Mouse (Mus musculus) forebrain, embryonic 13.5 days (tissue): ENCODE data around the gene Krt17. TPM values are rescaled to one million over a fixed set of nuclear protein-coding genes. Genes with fewer than 3 reads are reported as not detected.

ENCODE experiments used
- ATAC-seq: fragments of 200-750 bp; cut with Nextera tagmentation; 2 replicates; pipeline ENCODE4 v1.8.0; 2017
- H3K27ac ChIP-seq: fragments of 300-500 bp; sonication (generic); 2 replicates; pipeline ENCODE4 v1.5.1; 2015; ENCODE audit warnings: inconsistent platforms, mild to moderate bottlenecking, moderate library complexity
- H3K27me3 ChIP-seq: fragments of 300-500 bp; sonication (generic); 2 replicates; pipeline ENCODE4 v1.6.1; 2015; ENCODE audit warnings: mild to moderate bottlenecking, inconsistent platforms
- H3K36me3 ChIP-seq: fragments of 300-500 bp; sonication (generic); 2 replicates; pipeline ENCODE4 v1.6.1; 2015; ENCODE audit warnings: mild to moderate bottlenecking, inconsistent platforms; ENCODE audit not compliant: poor library complexity, severe bottlenecking
- H3K4me1 ChIP-seq: fragments of 300-500 bp; sonication (generic); 2 replicates; pipeline ENCODE4 v1.6.1; 2015; ENCODE audit warnings: inconsistent platforms
- H3K4me2 ChIP-seq: fragments of 300-500 bp; sonication (generic); 2 replicates; pipeline ENCODE4 v1.6.1; 2015; ENCODE audit warnings: inconsistent platforms, mild to moderate bottlenecking, moderate library complexity
- H3K4me3 ChIP-seq: fragments of 300-500 bp; sonication (generic); 2 replicates; pipeline ENCODE4 v1.5.1; 2015; ENCODE audit warnings: mild to moderate bottlenecking, inconsistent platforms
- H3K9ac ChIP-seq: fragments of 300-500 bp; sonication (generic); 2 replicates; pipeline ENCODE4 v1.6.1; 2015; ENCODE audit warnings: mild to moderate bottlenecking, inconsistent platforms
- H3K9me3 ChIP-seq: fragments of 300-500 bp; sonication (generic); replicated peaks from 2 replicates; pipeline ENCODE4 v1.6.1; 2016; ENCODE audit warnings: inconsistent platforms
- WGBS: fragments of 180-500 bp; shearing (Covaris S2); methylation state at CpG from one replicate; pipeline ENCODE4 v1.1.7; 2015; 5-methylcytosine and 5-hydroxymethylcytosine counted together
- polyA plus RNA-seq: library from polyadenylated mRNA; unstranded; fragments of >200 nt; fragmentation: Nextera tagmentation; extraction: Ambion mirVana; gene quantifications from 2 replicates; pipeline ENCODE4 v1.2.1, GENCODE M21; 2015

Krt17 gene
- polyA plus RNA-seq, 1 experiment from 2014 or later: 0.37 TPM

- ATAC-seq: no peak
- no peaks in the 10 kb centered on the region for H3K27me3 ChIP-seq
- 82% methylated on average over 4 of the region's 4 CpGs for WGBS
- H3K4me3 ChIP-seq: no peak overlapping the region
- no peaks in the 10 kb centered on the region for H3K36me3 ChIP-seq
- no peaks in the 10 kb centered on the region for H3K9me3 ChIP-seq
- H3K4me1 ChIP-seq: peaks cover 11% of the 10 kb centered on the region
- H3K4me2 ChIP-seq: no peak overlapping the region
- no peak overlapping the region for H3K9ac ChIP-seq
- H3K27ac ChIP-seq: no peak overlapping the region
Measured at GRCm38 (mm10) chr11:100284988-100285387, 24.2 kb upstream of the Krt17 start.

- Histone ChIP-seq H3K36me3 (no peaks in the 10 kb centered on the region), H3K27me3 (no peaks in the 10 kb centered on the region), H3K27ac (no peak overlapping the region), H3K4me1 (peaks cover 11% of the 10 kb centered on the region; the same call in 1 of the 2 replicates), H3K4me2 (no peak overlapping the region), H3K4me3 (no peak overlapping the region), H3K9ac (no peak overlapping the region), H3K9me3 (no peaks in the 10 kb centered on the region)
- peak; percentile 77 for ATAC-seq
- 25% methylated on average over 10 of the region's 10 CpGs for WGBS
Measured at GRCm38 (mm10) chr11:100282549-100282948, 21.7 kb upstream of the Krt17 start.

- Histone ChIP-seq H3K36me3 (no peaks in the 10 kb centered on the region), H3K9me3 (no peaks in the 10 kb centered on the region), H3K4me3 (no peak overlapping the region), H3K27me3 (no peaks in the 10 kb centered on the region), H3K4me2 (no peak overlapping the region), H3K4me1 (peaks cover 9% of the 10 kb centered on the region; the same call in 1 of the 2 replicates), H3K9ac (peak overlapping the region; percentile 5; the same call in 1 of the 2 replicates), H3K27ac (no peak overlapping the region)
- peak; percentile 78 for ATAC-seq
- WGBS: 20% methylated on average over 11 of the region's 11 CpGs
Measured at GRCm38 (mm10) chr11:100281596-100282544, 21.0 kb upstream of the Krt17 start.

DNA sequence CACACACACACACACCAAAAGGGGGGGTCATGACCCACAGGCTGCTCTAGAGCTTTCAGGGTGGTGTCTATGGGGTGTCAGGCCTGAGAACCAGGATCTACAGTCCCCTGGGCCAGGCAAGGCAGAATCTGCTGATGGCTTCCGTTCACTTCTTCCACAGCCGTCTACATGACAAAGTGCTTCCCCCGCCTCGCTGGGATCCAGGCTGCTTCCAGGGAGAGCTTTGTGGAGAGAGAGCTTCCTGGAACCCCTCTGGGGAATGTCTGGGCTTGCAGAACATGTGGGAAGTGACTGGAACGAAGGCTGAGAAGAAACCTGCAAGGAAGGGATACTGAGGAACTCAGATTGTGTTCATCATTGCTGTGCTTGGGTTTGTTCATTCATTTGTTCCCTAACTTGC is 17.9 kb upstream of the Krt17 start:
- Histone ChIP-seq H3K4me3 (no peak overlapping the region), H3K9me3 (no peaks in the 10 kb centered on the region), H3K4me1 (peaks cover 11% of the 10 kb centered on the region; the same call in 1 of the 2 replicates), H3K9ac (no peak overlapping the region), H3K36me3 (no peaks in the 10 kb centered on the region), H3K27me3 (no peaks in the 10 kb centered on the region), H3K4me2 (no peak overlapping the region), H3K27ac (no peak overlapping the region)
- WGBS: 68% methylated on average over 5 of the region's 5 CpGs
- no peak for ATAC-seq

DNA sequence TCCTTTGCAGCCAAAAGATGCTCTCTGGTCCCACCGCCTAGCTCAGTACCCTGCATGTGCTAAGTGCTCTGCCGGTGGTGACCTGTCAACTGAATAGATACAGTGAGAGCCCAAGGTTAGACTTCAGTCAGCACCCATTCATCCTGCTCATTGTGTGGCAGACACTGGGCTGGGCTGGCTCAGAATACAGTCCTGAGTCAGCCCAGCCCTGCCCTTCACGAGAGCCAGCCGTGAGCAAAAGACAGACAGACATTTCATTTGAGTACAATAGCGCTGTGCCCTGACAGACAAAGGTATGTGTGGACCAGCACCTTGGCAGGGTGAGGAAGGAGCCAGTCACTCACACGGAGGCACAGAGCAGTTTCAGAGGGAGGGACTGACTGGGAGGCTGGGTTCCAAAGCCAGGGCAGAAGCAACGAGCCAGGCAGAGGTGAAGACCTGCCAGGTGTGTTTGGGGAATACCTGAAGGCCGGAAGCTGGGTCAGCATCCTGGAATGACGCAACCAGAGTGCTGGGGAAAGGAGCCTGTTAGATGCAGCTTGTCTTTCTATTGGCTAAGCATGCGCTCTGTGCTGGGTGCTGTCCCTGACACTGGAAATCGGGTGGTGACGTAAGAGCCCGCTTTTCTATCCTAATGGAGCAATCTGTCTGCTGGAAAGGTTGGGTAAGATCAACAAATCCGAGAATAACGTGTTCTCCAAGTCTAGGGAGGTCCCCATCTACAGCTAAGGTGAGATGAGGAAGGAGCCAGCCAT is 17.1 kb upstream of the Krt17 start:
- Histone ChIP-seq H3K27me3 (no peaks in the 10 kb centered on the region), H3K9ac (no peak overlapping the region), H3K4me3 (no peak overlapping the region), H3K4me1 (peaks cover 11% of the 10 kb centered on the region; the same call in 1 of the 2 replicates), H3K9me3 (no peaks in the 10 kb centered on the region), H3K36me3 (no peaks in the 10 kb centered on the region), H3K27ac (no peak overlapping the region), H3K4me2 (no peak overlapping the region)
- WGBS: 73% methylated on average over 15 of the region's 15 CpGs
- ATAC-seq: no peak

DNA sequence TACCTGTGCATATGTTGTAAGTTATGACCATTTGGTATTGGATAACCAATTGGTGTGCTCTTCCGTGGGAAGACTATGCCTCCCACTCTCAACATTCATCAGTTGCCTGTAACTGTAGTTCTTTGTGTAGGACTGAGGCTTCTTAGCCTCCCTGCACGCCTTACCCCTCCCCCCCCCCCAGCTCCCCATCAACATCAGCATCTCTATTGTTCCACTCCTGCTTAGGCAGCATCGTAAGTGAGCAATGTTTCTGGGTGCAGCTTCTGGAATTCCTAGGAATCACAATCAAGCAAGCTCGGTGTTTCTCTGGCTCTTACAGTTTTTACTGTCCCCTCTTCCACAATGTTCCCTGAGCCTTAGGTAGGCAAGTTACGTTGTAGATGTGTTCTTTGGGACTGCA is 14.6 kb upstream of the Krt17 start:
- no peak for ATAC-seq
- H3K9me3 ChIP-seq: no peaks in the 10 kb centered on the region
- H3K4me3 ChIP-seq: no peak overlapping the region
- no peak overlapping the region for H3K4me2 ChIP-seq
- H3K4me1 ChIP-seq: peaks cover 6% of the 10 kb centered on the region; the same call in 1 of the 2 replicates
- WGBS: 37% methylated on average over 5 of the region's 5 CpGs
- H3K9ac ChIP-seq: no peak overlapping the region
- H3K27ac ChIP-seq: no peak overlapping the region
- H3K36me3 ChIP-seq: no peaks in the 10 kb centered on the region
- no peaks in the 10 kb centered on the region for H3K27me3 ChIP-seq

GRCm38 (mm10) chr11:100274719-100275118 is 13.9 kb upstream of the Krt17 start:
- no peaks in the 10 kb centered on the region for H3K27me3 ChIP-seq
- H3K36me3 ChIP-seq: no peaks in the 10 kb centered on the region
- ATAC-seq: no peak
- H3K4me2 ChIP-seq: no peak overlapping the region
- H3K4me3 ChIP-seq: no peak overlapping the region
- H3K27ac ChIP-seq: no peak overlapping the region
- H3K9ac ChIP-seq: no peak overlapping the region
- no peaks in the 10 kb centered on the region for H3K9me3 ChIP-seq
- peaks cover 6% of the 10 kb centered on the region; the same call in 1 of the 2 replicates for H3K4me1 ChIP-seq
- 71% methylated on average over 7 of the region's 7 CpGs for WGBS

GRCm38 (mm10) chr11:100271878-100272277 is 11.0 kb upstream of the Krt17 start:
- Histone ChIP-seq H3K4me2 (no peak overlapping the region), H3K4me1 (peaks cover 6% of the 10 kb centered on the region; the same call in 1 of the 2 replicates), H3K4me3 (no peak overlapping the region), H3K36me3 (no peaks in the 10 kb centered on the region), H3K9ac (no peak overlapping the region), H3K27ac (no peak overlapping the region), H3K9me3 (no peaks in the 10 kb centered on the region), H3K27me3 (0 out of 2 replicates have a peak, but pooled peaks cover 4% of the 10 kb centered on the region)
- WGBS: 86% methylated on average over 1 of the region's 1 CpGs
- no peak for ATAC-seq

GRCm38 (mm10) chr11:100269821-100270332 is 9.0 kb upstream of the Krt17 start, which contains the start of gene Krt42:
Krt42 (minus strand) TSS chr11:100269871.
- H3K27ac ChIP-seq: no peak within 1 kb of the TSS
- 85% methylated on average over 7 of the region's 7 CpGs for WGBS
- no peak within 1 kb of the TSS for H3K9ac ChIP-seq
- no peaks in the 10 kb centered on the region for H3K4me1 ChIP-seq
- H3K27me3 ChIP-seq: 0 out of 2 replicates have a peak, but pooled peaks cover 4% of the 10 kb centered on the region
- no peaks in the 10 kb centered on the region for H3K36me3 ChIP-seq
- ATAC-seq: no peak
- H3K4me2 ChIP-seq: no peak within 1 kb of the TSS
- no peaks in the 10 kb centered on the region for H3K9me3 ChIP-seq
- H3K4me3 ChIP-seq: no peak within 1 kb of the TSS

DNA sequence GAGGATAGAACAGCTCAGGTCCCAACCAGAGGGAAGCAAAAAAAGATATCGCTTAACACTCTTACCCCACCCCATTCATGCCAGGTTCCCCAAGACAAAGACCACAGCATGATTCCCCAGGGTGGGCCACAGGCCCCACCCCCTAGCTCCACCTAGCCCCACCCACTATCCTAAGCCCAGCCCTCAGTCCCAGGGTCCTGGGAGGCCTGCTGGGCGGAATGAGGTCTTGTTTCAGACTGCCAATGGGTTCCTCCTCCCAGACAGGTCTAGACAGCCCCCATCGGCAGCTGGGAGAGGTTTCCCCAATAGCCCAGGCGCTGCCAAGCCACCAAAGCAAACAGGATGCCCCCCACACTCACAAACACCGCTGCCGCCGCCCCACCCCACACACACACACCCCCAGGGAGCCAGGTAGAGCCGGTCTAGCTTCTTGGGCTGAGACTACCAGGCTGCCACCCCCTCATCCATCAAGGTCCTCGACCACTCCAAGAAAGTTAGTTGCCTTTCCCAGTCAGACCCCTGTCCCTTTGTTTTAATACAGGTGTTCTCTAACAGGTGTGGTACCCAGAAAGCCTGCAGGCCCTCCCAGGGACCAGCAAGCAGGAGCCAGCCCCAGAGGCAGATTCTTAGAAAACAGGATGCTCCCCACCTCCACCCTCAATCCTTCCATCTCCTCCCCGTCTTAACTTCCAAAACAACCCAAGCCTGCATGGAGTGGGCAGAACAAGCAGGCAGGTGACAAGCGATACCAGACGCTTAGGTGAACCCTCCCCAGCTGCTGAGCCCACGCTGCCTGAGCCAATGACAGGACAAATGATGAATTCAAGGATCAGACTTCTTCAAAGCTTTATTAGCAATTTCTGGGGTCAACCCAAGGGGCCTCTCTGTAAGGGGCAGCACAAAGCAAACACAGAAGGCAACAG is 1.5 kb upstream of the Krt17 start:
- Histone ChIP-seq H3K27me3 (0 out of 2 replicates have a peak, but pooled peaks cover 7% of the 10 kb centered on the region), H3K9ac (no peak overlapping the region), H3K36me3 (no peaks in the 10 kb centered on the region), H3K4me3 (no peak overlapping the region), H3K4me2 (no peak overlapping the region), H3K9me3 (no peaks in the 10 kb centered on the region), H3K4me1 (peaks cover 4% of the 10 kb centered on the region; the same call in 1 of the 2 replicates), H3K27ac (no peak overlapping the region)
- no peak for ATAC-seq
- WGBS: 33% methylated on average over 13 of the region's 13 CpGs

GRCm38 (mm10) chr11:100261235-100261605 is 391 bp upstream of the Krt17 start:
- Histone ChIP-seq H3K4me1 (peaks cover 4% of the 10 kb centered on the region; the same call in 1 of the 2 replicates), H3K36me3 (no peaks in the 10 kb centered on the region)
- 90% methylated on average over 9 of the region's 9 CpGs for WGBS

More at GRCm38 (mm10) chr11:100261235-100261605, 391 bp upstream of the Krt17 start:
- ATAC-seq: no peak
- H3K4me3 ChIP-seq: no peak overlapping the region
- H3K27ac ChIP-seq: no peak overlapping the region
- no peak overlapping the region for H3K9ac ChIP-seq
- H3K27me3 ChIP-seq: 0 out of 2 replicates have a peak, but pooled peaks cover 7% of the 10 kb centered on the region
- H3K4me2 ChIP-seq: no peak overlapping the region
- H3K9me3 ChIP-seq: no peaks in the 10 kb centered on the region
